Mouse (Mus musculus) yolk sac, embryonic 10.5 days (tissue): ENCODE data around the gene Bahcc1.

Source experiments
- DNase-seq: peaks from one replicate; pipeline ENCODE4 v3.0.0-alpha.2; 2017; ENCODE audit warnings: low spot score

Bahcc1 gene

GRCm38 (mm10) chr11:120242726-120243530 is 10.2 kb downstream of the Bahcc1 start:
- DNase-seq = no peak

- no peak for DNase-seq
Observed at GRCm38 (mm10) chr11:120243531-120243820, 10.7 kb downstream of the Bahcc1 start.

- DNase-seq = no peak
Observed at GRCm38 (mm10) chr11:120248160-120248793, 15.5 kb downstream of the Bahcc1 start.

- no peak for DNase-seq
Observed at GRCm38 (mm10) chr11:120248899-120249298, 16.2 kb downstream of the Bahcc1 start.

- DNase-seq = no peak
Observed at GRCm38 (mm10) chr11:120250991-120251949, 18.5 kb downstream of the Bahcc1 start.

GRCm38 (mm10) chr11:120251950-120252308 is 19.2 kb downstream of the Bahcc1 start:
- DNase-seq = no peak

- no peak for DNase-seq
Observed at GRCm38 (mm10) chr11:120252398-120252797, 19.7 kb downstream of the Bahcc1 start.

- DNase-seq = peak; percentile 70
Observed at GRCm38 (mm10) chr11:120252843-120253645, 20.3 kb downstream of the Bahcc1 start.

- no peak for DNase-seq
Observed at GRCm38 (mm10) chr11:120253646-120254315, 21.0 kb downstream of the Bahcc1 start.

- no peak for DNase-seq
Observed at GRCm38 (mm10) chr11:120254420-120254819, 21.7 kb downstream of the Bahcc1 start.

- DNase-seq = no peak
Observed at GRCm38 (mm10) chr11:120255038-120255437, 22.3 kb downstream of the Bahcc1 start.

- no peak for DNase-seq
Observed at GRCm38 (mm10) chr11:120255499-120255898, 22.8 kb downstream of the Bahcc1 start.

- DNase-seq = no peak
Observed at GRCm38 (mm10) chr11:120256108-120256507, 23.4 kb downstream of the Bahcc1 start.

GRCm38 (mm10) chr11:120256543-120256942 is 23.8 kb downstream of the Bahcc1 start:
- no peak for DNase-seq

GRCm38 (mm10) chr11:120256981-120257820 is 24.5 kb downstream of the Bahcc1 start:
- no peak for DNase-seq

GRCm38 (mm10) chr11:120257911-120258310 is 25.2 kb downstream of the Bahcc1 start:
- no peak for DNase-seq

GRCm38 (mm10) chr11:120258896-120259689 is 26.3 kb downstream of the Bahcc1 start:
- no peak for DNase-seq

GRCm38 (mm10) chr11:120259792-120260768 is 27.3 kb downstream of the Bahcc1 start:
- DNase-seq = no peak
